Mouse (Mus musculus): ENCODE data around the gene Mapk10.
"Not testable (repeated sequence)": the region's sequence is repeated elsewhere in the genome, so short reads cannot be mapped to it uniquely, and the experiment has no call there.

Mapk10 gene

DNA sequence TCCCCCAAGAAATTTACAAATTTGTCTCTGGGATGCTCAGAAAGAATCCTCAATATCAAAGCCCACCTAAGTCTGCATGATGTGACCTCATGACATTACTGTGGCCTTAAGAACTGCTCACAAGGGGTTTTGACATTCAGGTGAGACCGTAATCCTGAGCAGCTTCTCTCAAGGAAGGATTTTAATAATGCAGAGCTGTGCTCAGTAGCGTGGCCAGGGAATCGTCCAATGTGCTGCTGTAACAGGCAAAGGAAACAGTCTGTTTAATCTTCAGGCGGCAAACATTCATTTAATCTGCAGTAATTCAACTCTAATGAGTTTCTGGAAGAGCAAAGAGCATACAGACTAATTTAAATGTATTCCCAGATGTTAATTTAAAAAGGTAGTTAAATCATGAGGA lies 236.7 kb downstream of the Mapk10 start:
- DNase-seq (ENCODE audit: low read depth, low spot score), result no peak

DNA sequence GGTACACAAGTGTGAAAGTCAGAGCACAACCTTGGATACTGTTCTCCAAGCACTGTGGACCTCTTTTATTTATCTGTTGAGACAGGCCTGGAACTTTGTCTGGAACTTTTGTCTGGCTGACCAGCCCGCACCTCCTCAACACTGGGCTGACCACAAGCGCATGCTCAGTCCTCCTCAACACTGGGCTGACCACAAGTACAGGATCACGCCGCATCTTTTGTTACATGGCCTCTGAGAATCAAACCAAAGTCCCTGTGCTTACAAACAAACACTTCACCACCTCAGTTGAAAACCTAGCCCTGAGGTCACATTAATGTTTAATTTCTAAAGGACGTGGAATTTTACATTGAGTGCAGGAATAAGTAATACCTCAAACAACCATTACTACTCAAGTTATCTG lies 246.7 kb downstream of the Mapk10 start:
- no peak for DNase-seq (ENCODE audit: low read depth, low spot score)

DNA sequence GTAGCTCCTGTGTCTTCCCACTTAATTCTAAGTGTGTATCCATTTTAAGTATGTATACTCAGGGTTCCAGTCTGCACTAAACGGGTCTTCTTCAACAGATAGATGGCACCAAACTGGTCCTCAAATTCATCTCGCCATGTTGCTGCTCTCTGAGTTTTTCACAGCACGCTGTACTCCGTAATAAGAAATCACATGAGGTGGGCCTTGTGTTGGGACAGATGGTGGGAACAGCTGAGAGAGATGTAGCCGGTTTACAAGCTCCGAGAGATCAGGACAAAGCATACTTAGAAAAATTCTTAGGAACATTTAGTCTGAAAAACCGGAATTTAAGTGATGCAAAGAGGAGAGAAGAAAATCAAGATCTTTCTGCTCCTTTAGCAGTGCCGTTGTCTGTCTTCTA lies 257.7 kb downstream of the Mapk10 start:
- no peak for DNase-seq (ENCODE audit: low read depth, low spot score)

DNA sequence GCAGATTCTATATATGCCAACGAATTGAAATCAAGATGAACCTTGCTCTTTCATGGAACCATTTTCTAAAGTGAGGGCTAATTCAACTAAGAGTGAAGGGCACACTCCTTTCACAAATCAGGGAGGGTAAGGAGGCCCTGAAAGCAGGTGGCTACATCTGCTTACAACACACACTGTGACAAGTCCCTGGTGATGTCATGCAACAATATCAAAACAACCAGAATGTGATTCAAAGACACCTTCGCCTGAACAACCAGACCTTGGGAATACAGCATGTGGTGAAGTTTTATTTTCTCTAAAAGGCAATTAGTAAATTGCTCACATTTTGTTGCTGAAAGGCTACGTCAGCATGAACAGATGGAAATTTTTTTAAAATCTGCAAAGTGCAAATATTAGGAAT lies 258.2 kb downstream of the Mapk10 start:
- DNase-seq (ENCODE audit: low read depth, low spot score), result no peak

DNA sequence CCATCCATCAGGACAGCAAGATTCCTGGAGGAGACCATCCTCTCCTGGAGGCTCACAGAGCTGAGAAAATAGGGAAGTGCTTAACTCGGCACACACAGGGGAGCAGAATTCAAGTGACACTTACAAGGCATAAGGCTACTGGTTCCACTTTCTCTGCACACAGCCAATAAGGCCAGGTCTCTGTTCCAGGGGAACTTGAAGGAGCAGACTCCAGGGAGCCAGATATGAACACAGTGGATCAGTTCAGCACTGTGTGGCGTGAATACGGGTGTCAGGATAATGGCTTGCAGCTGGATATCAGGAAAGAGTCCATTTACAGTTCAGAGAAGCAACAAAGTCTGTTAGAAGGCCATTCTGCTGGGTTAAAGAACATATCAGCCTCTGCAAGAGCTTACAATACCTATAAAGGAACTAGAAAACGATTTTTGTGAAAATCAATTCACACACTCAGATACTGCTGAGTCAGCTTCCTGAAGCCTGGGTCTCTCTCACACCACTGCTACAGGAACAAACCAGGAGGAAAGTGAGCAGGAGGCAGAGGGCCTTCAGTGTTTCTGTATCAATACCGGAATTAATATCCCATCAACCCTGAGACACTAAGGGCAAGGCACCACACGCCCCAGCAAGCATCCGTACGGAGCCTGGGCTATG lies 263.9 kb downstream of the Mapk10 start:
- no peak for DNase-seq (ENCODE audit: low read depth, low spot score)

DNA sequence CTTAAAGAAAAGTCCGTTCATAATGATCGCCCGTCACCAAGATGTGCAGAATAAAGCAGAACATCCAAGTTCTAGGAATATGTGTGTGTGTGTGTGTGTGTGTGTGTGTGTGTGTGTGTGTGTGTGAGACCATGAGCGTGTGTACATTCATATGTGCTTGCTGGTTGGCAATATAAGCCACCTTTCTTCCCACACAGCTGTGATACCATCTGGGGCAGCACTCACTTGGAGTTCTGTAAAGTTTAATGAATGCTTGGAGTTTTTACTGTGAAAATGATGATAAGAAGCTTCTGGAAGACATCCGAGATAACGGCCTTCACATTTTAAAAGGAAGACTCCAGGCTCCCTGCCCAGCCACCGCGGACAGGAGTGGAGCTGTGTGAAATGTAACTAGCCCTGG lies 264.5 kb downstream of the Mapk10 start:
- DNase-seq (ENCODE audit: low read depth, low spot score), result no peak

DNA sequence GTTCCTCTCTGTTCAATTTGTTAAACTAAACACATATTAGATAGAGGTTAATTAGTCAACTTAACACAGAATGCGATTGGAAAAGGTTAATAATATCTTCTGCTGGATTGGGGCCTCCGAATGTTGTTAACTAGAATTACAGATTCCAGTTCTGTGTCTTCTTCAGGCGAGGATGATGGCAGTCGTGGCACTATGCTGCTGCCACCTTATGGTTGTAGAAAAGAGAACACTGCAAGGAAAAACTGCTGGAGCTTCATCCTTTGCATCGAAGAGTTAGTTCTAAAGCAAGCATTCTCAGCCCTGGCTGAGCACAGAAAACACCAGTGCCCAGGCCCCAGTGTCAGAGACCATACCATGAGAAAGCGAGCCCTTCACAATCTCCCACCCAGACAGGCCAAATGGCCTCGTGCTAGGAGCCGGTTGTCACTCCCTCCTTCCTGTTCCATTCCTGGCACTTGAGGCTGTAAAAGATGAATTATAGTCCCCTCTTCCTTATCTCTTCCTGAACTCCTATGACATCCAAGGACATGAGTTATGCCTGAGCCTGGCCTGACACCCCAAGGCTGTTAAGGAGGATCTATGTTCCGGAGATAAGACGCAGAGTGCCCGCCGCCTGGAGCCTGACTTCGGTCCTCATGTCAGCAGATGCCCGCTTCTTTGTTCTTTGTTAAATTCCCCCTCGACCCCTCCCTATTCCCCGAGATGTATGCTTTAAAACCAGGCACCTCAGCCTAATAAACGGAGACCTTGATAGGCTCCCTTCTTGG lies 267.1 kb downstream of the Mapk10 start:
- not testable (repeated sequence) for DNase-seq (ENCODE audit: low read depth, low spot score)

DNA sequence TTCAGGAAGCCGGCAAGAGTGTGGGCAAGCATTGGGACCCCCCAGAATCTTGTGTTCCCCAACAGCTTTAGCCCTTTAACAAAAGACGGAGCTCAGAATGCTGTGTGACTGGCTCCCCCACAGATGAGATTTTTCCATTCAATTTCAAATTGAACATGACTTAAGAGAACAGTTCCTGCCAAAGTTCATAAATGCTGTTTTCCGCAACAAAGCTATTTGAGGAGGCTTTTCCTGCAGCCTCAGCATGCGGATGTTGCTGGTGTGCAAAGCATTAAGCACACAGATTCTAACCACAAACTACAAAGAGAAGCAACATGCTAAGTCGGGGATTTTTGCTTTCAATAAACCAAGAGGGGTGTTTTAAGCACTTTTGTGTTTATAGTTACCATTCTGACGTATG lies 281.0 kb downstream of the Mapk10 start:
- no peak for DNase-seq (ENCODE audit: low read depth, low spot score)

DNA sequence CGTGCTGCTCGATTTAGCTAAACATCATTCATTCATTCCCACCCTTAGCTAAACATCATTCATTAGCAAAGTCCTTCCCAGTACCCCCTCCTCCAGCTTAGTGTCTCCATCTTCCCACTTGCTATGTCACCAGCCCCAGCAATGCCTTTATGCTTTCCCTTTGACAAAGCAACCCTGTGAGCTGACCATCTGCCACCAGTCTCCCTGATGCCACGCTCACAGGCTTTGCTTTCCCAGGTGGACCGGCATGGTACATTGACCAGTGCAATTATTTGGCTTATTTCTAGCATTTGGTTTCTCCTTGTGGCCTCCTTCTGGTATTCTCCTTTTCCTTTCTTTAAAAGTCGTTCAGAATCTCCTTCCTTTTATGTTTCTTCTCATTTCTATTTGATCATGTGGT lies 284.3 kb downstream of the Mapk10 start:
- no peak for DNase-seq (ENCODE audit: low read depth, low spot score)

DNA sequence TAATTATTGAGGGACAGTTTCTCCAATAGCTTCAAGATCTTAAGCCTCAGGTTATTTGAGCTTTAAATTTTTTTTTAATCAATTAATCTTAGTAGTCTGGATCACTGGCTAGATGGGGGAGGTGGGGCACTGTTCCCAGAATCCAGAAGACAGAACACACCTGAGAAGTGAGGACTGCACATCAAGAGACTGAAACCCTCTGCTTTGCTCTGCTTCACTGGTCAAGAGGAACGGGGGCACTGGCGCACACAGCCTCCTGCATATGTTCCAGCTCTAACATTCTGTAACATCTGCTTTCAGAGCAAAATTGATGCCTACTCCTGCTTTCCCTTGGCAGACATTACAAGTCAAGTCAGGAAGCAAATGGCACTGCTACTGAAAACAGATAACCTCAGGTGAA lies 290.9 kb downstream of the Mapk10 start:
- DNase-seq (ENCODE audit: low read depth, low spot score), result no peak

DNA sequence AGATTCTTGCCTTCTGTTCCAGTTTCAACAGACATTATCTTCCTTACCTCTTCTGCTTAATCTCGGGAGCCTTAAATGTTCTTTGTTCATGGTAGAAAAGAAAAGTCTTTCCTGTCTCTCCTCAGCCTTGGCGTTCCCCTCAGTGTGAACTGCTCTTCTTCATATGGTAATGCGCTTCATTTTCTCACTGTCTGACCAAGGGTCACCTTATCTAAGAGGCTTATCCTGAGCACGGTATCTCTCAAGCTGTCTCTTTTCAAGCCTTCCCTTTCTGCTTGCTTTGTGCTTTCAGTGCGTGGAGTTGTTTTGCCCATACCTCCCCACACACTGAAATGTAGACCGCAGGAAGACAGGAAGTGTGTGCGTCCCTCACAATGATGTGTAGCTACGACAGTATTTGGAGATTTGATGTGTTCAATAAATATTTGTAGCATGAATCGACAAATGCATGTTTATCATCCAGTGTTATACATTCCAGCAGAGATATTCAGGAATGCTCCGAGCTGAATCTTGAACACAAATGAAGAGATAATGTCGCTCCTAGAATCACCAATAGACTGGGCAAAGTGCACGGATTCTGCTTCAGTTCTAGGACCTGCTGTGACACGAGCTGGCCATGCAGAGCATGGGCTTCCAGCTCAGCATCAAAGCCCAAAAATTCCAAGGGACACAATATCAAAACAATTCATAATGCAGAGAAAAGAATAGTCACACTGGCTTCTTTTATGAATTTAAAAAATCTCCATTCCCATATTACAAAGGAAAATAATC lies 305.5 kb downstream of the Mapk10 start:
- no peak for DNase-seq (ENCODE audit: low read depth, low spot score)

DNA sequence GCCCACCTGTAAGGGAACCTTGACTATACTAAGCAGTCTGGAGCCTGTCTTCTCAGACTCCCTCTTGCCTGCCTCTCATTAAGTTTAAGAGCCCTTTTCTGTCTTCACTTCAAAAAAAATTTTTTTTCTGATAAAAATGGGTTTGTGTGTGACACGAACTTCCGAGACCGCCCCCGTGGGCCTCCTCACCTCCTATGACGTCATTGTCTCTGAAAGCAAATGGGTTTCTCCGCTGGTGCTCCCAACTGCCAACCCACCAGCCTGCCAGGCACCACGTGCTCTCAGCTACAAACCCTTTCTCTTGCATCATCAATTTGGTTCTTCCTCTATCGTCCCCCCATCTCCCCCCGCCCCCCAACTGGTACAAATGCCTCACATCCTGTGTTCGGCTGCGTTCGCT lies 307.1 kb downstream of the Mapk10 start:
- no peak for DNase-seq (ENCODE audit: low read depth, low spot score)

DNA sequence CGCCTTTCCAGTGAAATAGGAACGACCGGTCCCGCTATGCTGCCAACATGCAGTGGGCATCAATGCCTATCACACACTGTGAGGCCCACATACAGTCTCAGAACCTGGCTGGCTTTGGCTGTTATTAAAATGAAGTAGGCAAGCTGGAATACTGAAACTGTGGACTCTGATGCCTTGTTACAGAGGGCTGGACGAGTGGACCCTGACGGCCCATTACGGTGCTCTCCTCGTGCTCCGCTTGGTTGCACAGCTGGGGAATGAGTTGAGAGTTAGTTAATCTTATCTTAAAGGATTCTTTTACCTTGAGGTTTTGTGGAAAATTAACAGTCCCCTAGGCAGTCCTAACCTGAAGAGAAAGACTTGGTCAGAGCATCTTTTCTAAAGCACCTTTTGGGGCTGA lies 307.6 kb downstream of the Mapk10 start:
- DNase-seq (ENCODE audit: low read depth, low spot score), result no peak

DNA sequence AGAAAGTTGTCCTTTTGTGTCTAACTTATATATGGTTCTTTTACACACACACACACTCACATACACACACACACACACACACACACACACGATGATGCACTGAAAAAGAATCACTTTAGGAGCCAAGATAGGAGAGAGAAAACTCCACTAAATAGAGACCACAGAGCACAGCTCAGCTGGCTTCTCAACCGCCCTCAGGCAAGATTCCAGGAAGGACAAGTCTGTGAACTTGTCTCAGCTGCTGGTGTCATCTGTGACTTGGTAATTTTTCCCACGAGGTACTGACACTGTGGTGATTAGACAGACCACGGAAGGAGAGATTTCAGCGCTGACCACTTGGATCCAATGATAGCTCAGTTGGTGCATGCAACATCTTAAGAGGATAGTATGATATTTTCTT lies 310.0 kb downstream of the Mapk10 start:
- DNase-seq (ENCODE audit: low read depth, low spot score), result no peak

DNA sequence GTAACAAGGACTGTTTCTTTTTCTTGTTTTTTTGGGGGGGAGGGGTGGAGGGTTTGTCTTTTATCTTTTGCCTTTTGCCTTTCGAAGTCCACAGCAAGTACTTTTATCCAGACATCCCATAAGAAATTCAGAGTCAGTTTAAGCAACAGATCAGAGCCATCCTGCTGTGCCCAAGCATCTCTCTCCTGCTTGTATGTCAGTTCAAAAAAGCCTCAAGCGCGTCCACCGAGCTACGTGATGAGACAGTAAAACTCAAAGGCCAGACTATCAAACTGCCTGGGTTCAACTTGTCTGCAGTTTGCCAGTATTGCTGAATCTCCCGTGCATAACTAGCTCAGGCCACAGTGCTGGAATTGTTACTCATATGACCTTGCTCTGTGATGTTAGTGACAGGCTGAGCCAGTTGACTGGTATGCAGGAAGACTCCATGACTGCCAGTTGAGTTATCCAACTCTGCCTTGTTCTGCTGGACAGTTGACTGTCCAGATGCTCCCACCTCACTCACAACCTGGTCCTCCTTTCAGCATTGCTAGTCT lies 311.4 kb downstream of the Mapk10 start:
- no peak for DNase-seq (ENCODE audit: low read depth, low spot score)

DNA sequence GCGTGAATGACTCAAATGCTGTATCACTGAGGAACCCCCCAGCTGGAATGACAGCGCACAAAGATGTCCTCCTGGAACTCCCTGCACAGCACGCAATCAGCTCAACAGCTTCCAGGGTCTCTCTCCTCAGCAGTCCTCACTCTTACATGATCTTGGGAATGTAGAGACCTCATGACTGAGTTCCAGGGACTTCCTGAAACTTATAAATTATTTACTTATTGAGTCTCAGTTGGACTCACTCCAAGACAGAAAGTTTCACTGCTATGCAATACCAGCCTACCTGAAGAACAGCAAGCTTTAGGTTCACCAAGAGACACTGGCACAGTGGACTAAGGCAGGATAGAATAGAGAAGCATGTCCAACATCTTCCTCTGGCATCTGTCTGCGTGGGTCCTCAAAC lies 312.8 kb downstream of the Mapk10 start:
- DNase-seq (ENCODE audit: low read depth, low spot score), result no peak

DNA sequence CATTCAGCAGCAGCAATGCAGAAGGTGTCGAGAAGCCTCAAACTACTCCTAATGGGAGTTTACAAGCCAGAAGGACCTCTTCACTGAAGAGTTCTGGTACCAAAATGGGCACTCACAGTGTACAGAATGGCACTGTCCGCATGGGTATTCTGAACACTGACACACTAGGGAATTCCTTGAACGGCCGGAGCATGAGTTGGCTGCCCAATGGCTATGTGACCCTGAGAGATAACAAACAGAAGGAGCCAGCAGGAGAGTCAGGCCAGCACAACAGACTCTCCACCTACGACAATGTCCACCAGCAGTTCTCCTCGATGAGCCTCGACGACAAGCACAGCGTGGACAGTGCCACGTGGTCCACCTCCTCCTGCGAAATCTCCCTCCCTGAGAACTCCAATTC lies 318.9 kb downstream of the Mapk10 start:
- no peak for DNase-seq (ENCODE audit: low read depth, low spot score)

DNA sequence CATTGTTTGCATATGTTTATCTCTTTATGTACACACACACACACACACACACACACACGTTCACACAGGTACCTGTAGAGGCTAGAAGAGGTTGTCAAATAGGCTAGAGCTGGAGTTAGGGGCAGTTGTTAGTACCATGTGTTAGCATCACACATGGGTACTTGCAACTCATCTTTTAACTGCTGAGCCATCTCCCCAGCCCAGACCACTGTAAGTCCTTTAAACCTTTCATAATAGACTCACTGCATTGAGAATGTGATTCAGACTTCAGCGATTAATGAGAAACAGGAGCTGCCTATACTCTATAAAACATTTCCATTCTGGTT lies 322.0 kb downstream of the Mapk10 start:
- DNase-seq (ENCODE audit: low read depth, low spot score), result no peak

DNA sequence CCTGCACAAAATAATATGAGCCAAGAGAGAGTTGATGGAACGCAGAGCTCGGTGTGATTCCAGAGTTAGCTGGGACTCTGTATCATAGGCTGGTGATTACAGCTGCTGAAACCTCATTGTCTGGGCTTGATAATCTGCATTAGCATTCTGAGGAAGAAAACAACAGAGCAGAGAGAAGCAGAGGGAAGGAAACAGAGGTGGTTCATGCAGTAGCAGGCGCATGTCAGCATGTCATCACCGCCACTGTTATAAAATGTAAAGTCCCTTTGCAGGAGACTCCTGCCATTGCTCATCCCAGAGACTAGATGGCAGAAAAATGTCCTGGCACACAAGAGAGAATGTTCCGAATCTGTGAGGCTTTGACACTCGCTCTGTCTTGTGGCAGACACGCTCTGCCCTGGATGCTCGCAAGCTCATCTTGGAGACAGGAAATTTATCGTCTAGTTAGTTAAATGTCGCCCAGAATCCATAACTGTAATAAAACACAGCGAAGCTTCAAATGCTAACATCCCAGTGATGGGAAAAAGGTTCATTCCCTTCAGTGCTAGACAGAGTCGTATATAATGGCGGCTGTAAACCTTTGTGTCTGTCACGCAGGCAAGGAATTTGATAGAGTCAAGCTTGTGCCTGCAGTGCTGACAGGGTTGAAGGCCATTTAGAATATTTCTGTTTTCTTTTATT lies 322.5 kb downstream of the Mapk10 start:
- DNase-seq (ENCODE audit: low read depth, low spot score), result no peak

DNA sequence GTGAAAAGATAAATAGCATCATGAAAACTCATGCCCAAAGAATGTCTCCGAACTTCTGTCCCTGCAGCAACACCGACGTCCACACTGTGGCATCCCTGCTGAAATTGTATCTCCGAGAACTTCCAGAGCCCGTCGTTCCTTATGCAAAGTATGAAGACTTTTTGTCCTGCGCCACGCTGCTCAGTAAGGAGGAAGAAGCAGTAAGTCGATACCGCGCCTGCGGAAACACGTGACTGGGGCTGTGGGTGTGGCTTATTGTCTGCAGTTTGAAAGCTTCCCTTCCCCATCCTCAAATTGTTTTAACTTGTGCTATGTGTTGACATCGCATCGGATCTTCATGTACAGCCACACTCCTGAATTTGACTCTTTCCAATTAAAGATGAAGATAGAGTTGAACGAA lies 335.5 kb downstream of the Mapk10 start:
- DNase-seq (ENCODE audit: low read depth, low spot score), result no peak

DNA sequence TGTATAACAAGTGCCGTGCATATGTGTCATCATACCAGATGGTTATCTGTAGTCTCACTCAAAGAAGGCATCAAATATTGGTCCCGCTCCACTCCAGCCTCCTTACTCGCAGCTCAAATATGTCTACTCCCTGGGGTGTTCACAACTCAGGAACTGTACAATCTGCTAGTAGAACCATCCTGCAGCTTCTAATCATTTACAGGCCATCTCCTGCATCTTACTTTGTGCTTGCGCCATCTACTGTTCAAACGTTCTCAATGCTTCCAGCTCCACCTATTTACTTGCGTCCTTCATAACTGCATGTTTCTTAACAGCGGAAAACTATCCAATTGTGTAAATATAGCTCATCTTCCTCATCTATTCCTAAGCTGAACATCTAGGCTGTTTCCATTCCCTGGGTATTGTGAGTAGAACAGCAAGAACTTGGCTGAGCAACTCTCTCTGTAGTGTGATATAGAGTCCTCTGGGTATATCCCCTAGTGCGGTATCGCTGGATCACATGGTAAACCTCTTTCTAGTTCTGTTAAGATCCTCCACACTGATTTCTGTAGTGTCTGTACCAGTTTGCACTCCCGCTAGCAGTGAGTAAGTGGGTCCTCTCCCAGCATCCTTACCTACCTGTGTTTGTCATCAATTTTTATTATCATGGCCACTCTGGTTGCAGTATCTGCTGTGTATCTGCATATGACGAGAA lies 336.4 kb downstream of the Mapk10 start:
- no peak for DNase-seq (ENCODE audit: low read depth, low spot score)

DNA sequence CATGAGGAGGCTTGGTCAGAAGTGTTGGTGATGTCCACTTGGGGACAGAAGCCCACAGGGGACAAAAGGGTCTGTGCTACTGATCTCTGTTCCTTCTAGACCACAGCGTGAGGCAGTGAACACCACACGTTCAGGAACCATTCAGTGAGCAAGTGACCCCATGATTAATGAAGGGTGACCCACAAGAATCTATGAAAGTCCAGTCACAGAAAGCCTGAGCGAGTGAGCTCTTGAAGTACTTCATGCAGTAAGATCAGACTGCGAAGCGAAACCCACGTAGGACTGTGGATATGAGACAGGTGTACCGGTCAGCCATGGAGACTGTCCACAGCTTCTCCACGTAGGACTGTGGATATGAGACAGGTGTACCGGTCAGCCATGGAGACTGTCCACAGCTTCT lies 338.1 kb downstream of the Mapk10 start:
- not testable (repeated sequence) for DNase-seq (ENCODE audit: low read depth, low spot score)
